Mouse (Mus musculus): ENCODE results near the gene Nacc1. TPM values are rescaled to one million over a fixed set of nuclear protein-coding genes. Genes with fewer than 3 reads are reported as not detected.

Gene Nacc1
- total RNA-seq (2021), result 10 to 100 TPM; 50.2 TPM

DNA sequence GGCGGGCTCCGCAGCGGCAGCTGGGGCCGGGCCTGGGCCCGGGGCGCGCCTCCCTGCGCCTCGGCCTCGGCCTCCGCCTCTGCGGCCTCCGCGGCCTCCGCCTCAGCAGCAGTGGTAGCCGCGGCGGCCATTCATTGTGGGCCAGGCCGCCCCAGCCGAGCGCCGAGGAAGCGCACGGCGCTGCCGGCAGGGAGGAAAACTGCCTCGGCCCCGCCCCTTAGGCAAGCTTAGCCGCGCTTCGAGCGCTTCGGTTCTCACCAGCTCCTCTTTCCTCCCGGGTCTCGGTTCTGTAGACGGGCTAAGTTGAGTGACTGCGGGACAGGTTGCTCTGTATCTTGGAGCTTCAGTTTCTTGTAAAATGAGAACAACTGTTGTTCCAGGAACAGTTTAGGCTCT lies at the start of gene Nacc1:
Nacc1 (minus strand) TSS at position 158 of the 396 bp plus-strand sequence.
- peak; percentile 92 for DNase-seq
- intact Hi-C loops (cut with DNase I), result loop anchor here (1.0 to 5.0 kb wide), 2 partner anchors 22 to 95 kb away; no protein-coding TSS in a partner anchor

- DNase-seq, result no peak
- intact Hi-C loops (cut with DNase I), result no loop called here
Observed at GRCm38 (mm10) chr8:84736521-84736920, 48.9 kb upstream of the Nacc1 start.

DNA sequence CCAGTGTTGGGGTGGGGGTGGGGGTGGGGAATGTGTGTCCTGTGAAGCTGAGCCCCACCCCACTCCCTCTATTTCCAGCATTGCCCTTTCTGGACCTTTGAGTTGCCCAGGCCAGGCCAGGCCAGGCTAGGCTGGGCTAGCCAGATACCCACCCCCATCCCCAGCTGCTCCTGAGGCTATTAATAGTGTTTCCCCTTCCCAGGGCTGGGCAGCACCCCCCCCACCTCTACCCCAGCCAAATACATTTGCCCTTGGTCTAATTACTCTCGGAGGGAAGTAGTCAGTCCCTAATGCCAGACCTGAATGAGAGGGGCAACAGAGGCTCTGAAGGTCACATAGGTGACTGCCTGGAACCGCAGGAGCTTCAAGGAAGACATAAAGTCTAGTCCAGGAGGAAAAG lies 47.9 kb upstream of the Nacc1 start:
- intact Hi-C loops (cut with DNase I), result no loop called here
- DNase-seq, result peak; percentile 57 to 70

DNA sequence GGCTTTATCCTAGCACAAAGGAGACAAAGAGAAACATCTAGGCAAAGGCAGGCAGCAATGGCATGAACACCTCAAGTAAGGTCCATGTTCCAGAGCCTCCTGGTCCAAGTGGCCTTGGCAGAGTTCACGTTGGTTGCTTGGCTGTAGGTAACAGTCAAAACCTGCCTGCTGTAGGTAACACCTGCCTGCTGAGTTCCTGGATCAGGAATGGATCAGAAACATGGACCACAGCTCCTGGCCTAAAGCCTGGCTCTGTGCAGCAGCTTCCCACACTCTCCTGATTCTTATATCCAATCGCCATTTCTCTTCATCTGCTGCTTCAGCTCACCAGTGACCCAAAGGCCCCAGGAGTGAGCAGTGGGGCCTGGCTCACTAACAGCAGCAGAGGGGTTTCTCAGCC lies 47.0 kb upstream of the Nacc1 start:
- intact Hi-C loops (cut with DNase I), result no loop called here
- DNase-seq, result no peak

DNA sequence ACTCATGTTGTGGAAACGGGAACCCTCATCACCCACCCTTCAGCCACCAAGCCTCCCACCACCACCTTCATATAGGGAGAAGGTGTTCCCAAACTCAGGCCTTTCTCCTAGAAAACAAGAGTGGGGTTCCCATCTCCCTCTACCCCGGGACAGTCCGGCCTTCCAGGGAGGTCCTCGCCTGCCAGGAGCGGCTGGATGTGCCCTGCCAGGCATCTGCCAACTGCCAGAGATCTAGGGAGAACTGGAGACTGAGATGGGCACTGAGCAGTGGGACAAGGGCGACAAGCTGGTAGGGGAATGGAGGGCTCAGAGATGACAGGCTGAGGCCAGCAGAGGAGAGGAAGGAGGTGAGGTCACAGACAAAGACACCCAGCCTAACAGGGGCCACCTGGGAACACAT lies 46.3 kb upstream of the Nacc1 start:
- DNase-seq, result no peak
- intact Hi-C loops (cut with DNase I), result no loop called here

DNA sequence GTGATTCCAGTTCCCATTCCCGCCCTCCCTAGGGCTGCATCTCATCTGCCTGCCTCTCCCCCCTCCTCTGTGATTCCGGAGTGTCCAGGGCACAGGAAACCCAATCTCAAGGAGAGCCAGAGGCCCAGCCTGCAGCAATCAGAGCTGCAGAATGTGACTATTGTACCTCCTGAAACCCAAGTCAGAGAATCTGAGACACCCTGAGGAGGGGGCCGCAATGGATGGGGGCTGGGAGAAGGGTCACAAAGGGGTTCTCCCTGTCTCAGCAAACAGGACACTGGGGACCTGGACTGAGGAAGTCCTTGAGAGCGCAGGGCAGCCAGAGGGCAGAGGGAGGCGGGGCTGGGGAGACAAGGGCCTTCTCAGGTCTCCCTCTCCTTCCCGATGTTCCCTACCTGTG lies 45.3 kb upstream of the Nacc1 start:
- no peak for DNase-seq

DNA sequence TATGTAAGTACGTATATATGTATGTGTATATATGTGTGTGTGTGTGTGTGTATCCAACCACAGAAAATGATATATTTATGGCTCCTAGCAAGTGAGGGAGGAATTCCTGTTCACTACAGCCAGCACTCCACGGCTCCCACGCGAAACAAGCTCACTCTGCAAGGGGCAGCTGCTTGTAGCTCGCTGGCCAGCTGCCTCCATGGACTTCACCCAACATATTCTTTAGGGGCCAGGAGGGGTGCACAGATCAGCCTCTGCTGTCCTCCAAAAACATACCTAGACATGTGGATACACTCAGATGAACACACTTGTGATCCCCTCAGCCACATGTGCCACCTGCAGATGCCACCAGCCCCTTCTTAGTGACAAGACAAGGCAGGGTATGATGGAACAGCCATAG lies 44.9 kb upstream of the Nacc1 start:
- intact Hi-C loops (cut with DNase I), result no loop called here
- no peak for DNase-seq

More for the DNA sequence above, 45.3 kb upstream of the Nacc1 start:
- intact Hi-C loops (cut with DNase I), result no loop called here

DNA sequence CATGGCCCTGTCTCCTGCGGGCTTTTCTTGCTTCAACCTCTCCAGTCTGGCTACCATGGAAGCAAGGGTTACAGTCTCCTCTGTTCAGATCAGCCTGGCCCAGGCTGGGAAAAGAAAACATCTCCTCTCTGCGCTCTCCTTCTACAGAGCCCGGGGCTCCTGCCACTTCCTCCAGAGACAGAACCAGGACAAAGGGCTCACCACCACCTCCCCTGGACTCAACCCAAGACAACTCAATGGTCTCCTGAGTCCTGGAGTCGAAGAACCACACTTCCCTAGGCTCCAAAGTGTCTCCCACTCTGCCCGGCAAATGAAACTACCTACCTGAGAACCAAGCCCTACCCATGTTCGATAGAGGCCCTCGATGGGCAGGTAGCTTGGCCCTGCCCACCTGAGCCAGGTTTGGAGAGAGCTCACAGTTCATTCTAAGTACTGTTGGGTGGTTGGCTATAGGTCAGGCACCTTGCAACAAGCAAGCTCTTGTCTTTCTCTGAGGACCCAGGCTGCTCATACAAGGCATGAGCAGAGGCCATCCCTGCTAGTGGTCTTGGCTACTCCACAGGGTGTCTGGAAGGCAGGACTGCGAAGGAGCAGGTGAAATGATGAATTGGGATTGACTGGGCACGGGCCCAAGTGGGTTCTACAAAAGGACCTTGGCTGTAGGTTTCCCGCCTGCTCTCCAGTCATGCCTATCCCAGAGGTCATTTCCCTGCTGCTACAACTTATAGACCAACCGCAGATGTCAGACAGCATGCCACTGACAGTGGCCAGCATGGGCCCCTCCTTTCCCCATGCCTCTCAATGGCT lies 43.9 kb upstream of the Nacc1 start:
- no peak for DNase-seq
- intact Hi-C loops (cut with DNase I), result no loop called here

- DNase-seq, result peak; percentile 76 to 77
- intact Hi-C loops (cut with DNase I), result no loop called here
Observed at GRCm38 (mm10) chr8:84730541-84731370, 43.1 kb upstream of the Nacc1 start.

DNA sequence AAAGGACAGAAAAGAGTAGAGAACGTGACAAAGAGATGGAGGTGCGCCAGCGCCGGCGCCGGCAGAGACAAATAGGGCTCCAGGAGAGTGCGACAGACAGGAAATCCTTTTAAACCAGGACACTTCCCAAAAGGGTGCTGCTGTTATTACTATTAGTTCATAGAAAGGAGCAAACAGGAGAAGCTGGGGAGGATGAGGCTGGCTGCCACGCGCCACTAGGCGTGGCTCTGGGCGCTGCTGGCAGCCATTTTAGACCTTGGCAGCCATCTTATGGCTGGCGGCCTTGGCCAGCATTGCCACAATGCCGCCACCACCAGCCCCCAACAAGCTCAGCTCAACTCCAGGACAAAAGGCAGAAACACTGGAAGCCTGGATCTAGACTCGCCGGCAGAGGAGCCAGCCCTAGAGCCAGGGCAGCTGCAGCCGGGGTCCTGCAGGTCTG lies 42.3 kb upstream of the Nacc1 start:
- peak in 1 of 2 experiments; percentile 70 for DNase-seq
- intact Hi-C loops (cut with DNase I), result no loop called here

DNA sequence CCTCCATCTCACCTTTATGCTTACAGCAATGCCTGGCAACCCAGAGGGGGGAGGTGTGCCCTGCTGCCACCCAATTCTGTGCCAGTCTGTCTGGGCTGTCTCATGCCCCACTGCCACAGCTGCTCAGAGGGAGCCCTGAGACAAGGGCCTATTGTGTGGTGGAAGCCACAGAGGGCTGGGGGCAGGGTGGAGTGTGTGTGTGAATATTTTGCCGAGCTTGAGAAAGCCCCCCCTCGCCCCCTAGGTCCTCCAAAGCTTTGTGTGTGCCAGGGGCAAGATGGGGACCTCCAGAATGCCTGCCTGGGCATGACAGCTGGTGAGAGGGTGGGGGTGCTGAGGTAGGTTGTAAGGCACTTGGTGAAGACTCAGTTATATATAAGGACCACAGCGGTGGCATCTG lies 40.8 kb upstream of the Nacc1 start:
- intact Hi-C loops (cut with DNase I), result no loop called here
- no peak for DNase-seq

- peak; percentile 69 to 70 for DNase-seq
Observed at GRCm38 (mm10) chr8:84725941-84726259, 38.2 kb upstream of the Nacc1 start.

DNA sequence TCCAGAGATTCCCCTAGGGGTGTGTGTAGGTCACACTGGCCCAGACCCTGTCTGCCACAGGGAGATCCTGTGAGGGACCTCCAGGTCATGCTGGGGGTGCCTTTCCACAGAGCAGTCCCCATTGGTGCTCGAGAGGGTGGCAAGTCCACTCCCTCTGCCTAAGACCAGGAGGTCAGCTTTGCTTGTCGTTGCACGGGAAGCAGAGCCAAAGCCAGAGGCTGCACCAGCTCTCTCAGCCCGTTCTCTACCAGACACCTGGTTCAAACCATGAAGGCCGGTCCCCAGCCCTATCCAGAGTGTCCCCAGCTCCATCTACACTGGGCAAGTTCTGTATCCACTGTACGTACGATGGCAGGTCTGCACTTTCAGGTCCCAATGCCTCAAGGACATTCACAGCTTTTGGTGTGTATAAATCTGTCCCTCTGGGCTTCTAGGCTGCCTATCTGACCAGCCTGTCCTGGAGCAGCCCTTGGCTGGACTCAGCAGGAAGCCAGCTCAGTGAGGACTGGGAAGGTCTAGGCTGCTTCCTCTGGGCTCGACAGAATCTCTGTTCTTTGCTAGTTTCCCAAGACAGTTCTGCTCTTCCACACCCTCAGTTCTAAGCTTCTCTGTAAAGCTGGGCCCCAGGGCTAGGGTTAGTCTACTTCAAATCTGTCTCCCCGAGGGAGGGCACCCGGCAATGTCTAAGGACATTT lies 37.7 kb upstream of the Nacc1 start:
- intact Hi-C loops (cut with DNase I), result no loop called here
- no peak for DNase-seq

More at GRCm38 (mm10) chr8:84725941-84726259, 38.2 kb upstream of the Nacc1 start:
- intact Hi-C loops (cut with DNase I), result no loop called here

- intact Hi-C loops (cut with DNase I), result no loop called here
- no peak for DNase-seq
Observed at GRCm38 (mm10) chr8:84724683-84725082, 37.0 kb upstream of the Nacc1 start.

DNA sequence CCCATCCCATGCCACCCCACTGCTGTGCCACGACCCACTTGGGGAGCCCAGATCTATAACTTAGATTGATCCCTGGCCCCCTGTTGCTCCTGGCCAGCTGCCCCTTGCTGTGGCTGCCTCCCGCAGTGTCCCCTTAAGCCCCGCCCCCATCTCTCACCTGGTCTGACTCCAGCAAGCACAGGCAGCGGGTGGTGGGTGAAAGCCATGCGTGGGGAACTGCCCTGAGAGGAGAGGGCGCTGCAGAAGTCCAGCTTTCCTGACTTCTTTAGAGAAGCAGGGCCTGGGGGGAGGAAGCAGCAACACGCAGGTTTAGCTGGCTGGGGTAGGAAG lies 35.9 kb upstream of the Nacc1 start:
- intact Hi-C loops (cut with DNase I), result no loop called here
- no peak for DNase-seq

GRCm38 (mm10) chr8:84722850-84723570 lies 35.3 kb upstream of the Nacc1 start, which contains the start of gene G430095P16Rik:
G430095P16Rik (plus strand) TSS chr8:84723007.
- DNase-seq, result peak; percentile 82 to 88
- intact Hi-C loops (cut with DNase I), result no loop called here

DNA sequence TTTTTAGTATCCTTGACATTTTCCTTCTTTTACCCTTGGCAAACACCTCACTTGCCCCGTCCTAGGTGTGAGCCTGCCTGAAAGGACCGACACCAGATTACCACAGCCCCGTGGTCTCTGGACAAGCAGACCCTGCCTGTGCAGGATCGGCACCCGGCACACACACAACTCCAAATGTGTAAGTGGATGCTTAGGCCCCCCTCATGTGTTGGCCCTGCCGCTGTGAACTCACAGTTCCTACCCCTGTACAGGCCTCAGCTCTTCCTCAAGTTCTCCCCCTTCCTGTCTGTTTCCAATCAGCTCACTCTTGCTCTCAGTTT lies 34.8 kb upstream of the Nacc1 start:
- intact Hi-C loops (cut with DNase I), result no loop called here
- no peak for DNase-seq

- intact Hi-C loops (cut with DNase I), result no loop called here
- no peak for DNase-seq
Observed at GRCm38 (mm10) chr8:84718959-84719690, 31.5 kb upstream of the Nacc1 start.

DNA sequence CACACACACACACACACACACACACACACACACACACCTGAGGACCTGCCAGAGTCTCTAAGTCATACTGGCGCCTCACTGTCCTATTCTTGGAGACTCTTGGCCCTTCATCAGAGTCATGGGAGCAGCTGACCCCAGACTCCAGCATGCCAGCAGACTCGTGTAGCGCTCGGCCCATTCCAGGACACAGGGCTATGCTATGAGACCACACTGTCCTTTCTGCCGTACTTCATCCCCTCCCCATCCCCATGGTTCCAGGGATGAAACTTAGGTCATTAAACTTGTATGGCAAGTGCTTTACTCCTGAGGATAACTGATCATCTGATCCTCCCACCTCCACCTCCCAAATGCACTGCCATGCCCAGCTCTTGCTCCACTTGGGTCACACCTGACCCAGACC lies 30.8 kb upstream of the Nacc1 start:
- no peak for DNase-seq
- intact Hi-C loops (cut with DNase I), result no loop called here

DNA sequence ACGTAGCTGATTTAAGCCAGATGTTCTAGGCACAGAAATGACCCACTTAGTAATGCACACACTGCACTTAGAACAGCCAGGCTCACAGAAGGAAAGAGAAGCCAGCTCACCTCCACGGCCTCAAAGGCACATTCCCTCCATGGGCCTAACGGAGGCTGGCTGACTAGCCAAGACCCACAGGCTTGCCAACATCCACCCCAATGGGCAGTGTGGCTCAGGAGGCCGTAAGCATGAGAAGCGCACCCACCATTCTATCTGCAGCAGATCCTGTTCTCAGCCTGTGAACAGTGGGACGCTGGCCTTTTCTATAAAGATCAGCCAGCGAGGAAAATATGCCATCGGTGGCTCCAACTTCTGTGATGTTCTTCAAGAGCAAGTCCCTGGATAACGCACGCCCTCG lies 29.1 kb upstream of the Nacc1 start:
- DNase-seq, result no peak
- intact Hi-C loops (cut with DNase I), result no loop called here
